Mouse (Mus musculus) gastrocnemius, adult 2 months (tissue): Measurements from ENCODE around the gene Snx9. TPM values are rescaled to one million over a fixed set of nuclear protein-coding genes. Genes with fewer than 3 reads are reported as not detected.

Source experiments
- DNase-seq: peaks from one replicate; pipeline ENCODE4 v3.0.0; 2022
- H3K27ac ChIP-seq: fragments of 200-600 bp; 2 replicates; pipeline ENCODE4 v1.8.1; 2022; ENCODE audit warnings: mild to moderate bottlenecking
- H3K4me3 ChIP-seq: fragments of 200-600 bp; 2 replicates; pipeline ENCODE4 v1.8.1; 2022; ENCODE audit warnings: mild to moderate bottlenecking, moderate library complexity
- CTCF ChIP-seq: fragments of 200-600 bp; IDR thresholded peaks from 2 replicates; pipeline ENCODE4 v1.8.1; 2022; ENCODE audit warnings: antibody characterized with exemption, mild to moderate bottlenecking, moderate library complexity
- intact Hi-C: fragments of 180-260 bp; cut with DNase I; formaldehyde crosslinking; loops from one replicate; pipeline ENCODE4 v1.15.1; 2025
- total RNA-seq, 2 experiments: library from RNA; stranded (reverse); gene quantifications; 2 replicates each; pipeline ENCODE4 v1.2.3; 2021

Gene Snx9
- total RNA-seq, 2 experiments from 2014 or later: 22.9 to 29.6 TPM

GRCm38 (mm10) chr17:5976221-5977055, 135.3 kb downstream of the Snx9 start:
- DNase-seq: peak; percentile 40
- intact Hi-C loops: no loop called here
- TF ChIP-seq CTCF: no peak
- Histone ChIP-seq H3K4me3 (peak overlapping the region; percentile 69), H3K27ac (peak overlapping the region; percentile 85)

- peak; percentile 69 for DNase-seq
- peak overlapping the region; percentile 85 for H3K27ac ChIP-seq
- intact Hi-C loops: no loop called here
- TF ChIP-seq CTCF: no peak
- peak overlapping the region; percentile 69 for H3K4me3 ChIP-seq
Measured at GRCm38 (mm10) chr17:5977056-5977920, 136.2 kb downstream of the Snx9 start.

GRCm38 (mm10) chr17:5977921-5978504, 136.9 kb downstream of the Snx9 start:
- Histone ChIP-seq H3K4me3 (peak overlapping the region; percentile 69), H3K27ac (peak overlapping the region; percentile 85)
- no peak for DNase-seq
- intact Hi-C loops: loop anchor here (2.0 kb wide), 1 partner anchor 37 kb away; the partner anchor contains the start of gene Synj2
- TF ChIP-seq CTCF: no peak

- TF ChIP-seq CTCF: no peak
- H3K4me3 ChIP-seq: peak overlapping the region; percentile 69
- DNase-seq: no peak
- peak overlapping the region; percentile 85 for H3K27ac ChIP-seq
- intact Hi-C loops: loop anchor here (2.0 kb wide), 1 partner anchor 38 kb away; the partner anchor contains the start of gene Synj2
Measured at GRCm38 (mm10) chr17:5978505-5979077, 137.5 kb downstream of the Snx9 start.

GRCm38 (mm10) chr17:5980860-5981259, 139.7 kb downstream of the Snx9 start:
- H3K4me3 ChIP-seq: no peak overlapping the region
- no peak for DNase-seq
- intact Hi-C loops: loop anchor here (2.0 kb wide), 1 partner anchor 16 kb away; no protein-coding TSS in a partner anchor
- peak; percentile 54 for TF ChIP-seq CTCF
- 0 out of 2 replicates have a peak overlapping the region, but pooled peaks have one; percentile 20 for H3K27ac ChIP-seq

Other genes starting within 250 kb of the Snx9 start
- gene Synj2, start 100.0 kb downstream of the Snx9 start, total RNA-seq: 10 to 100 TPM; 26.3 to 36.9 TPM
- gene Serac1, start 238.4 kb downstream of the Snx9 start, total RNA-seq: 1 to 10 TPM; 6.5 to 7.3 TPM
- gene Gtf2h5, start 238.5 kb downstream of the Snx9 start, total RNA-seq: 10 to 100 TPM; 50.5 to 52.7 TPM